Mouse (Mus musculus) gastrocnemius, adult 2 months (tissue): ENCODE measurements around the gene Stx16. TPM values are rescaled to one million over a fixed set of nuclear protein-coding genes. Genes with fewer than 3 reads are reported as not detected.
A peak's percentile ranks its signal among the peaks of the same experiment; 100 is the strongest.

Source experiments
- DNase-seq: peaks from one replicate; pipeline ENCODE4 v3.0.0; 2022
- H3K27ac ChIP-seq: fragments of 200-600 bp; 2 replicates; pipeline ENCODE4 v1.8.1; 2022; ENCODE audit warnings: mild to moderate bottlenecking
- H3K4me3 ChIP-seq: fragments of 200-600 bp; 2 replicates; pipeline ENCODE4 v1.8.1; 2022; ENCODE audit warnings: mild to moderate bottlenecking, moderate library complexity
- CTCF ChIP-seq: fragments of 200-600 bp; IDR thresholded peaks from 2 replicates; pipeline ENCODE4 v1.8.1; 2022; ENCODE audit warnings: antibody characterized with exemption, mild to moderate bottlenecking, moderate library complexity
- intact Hi-C: fragments of 180-260 bp; cut with DNase I; formaldehyde crosslinking; loops from one replicate; pipeline ENCODE4 v1.15.1; 2025
- total RNA-seq, 2 experiments: library from RNA; stranded (reverse); gene quantifications; 2 replicates each; pipeline ENCODE4 v1.2.3; 2021

The Stx16 gene
- total RNA-seq, 2 experiments from 2014 or later = 19.9 to 21.1 TPM

DNA sequence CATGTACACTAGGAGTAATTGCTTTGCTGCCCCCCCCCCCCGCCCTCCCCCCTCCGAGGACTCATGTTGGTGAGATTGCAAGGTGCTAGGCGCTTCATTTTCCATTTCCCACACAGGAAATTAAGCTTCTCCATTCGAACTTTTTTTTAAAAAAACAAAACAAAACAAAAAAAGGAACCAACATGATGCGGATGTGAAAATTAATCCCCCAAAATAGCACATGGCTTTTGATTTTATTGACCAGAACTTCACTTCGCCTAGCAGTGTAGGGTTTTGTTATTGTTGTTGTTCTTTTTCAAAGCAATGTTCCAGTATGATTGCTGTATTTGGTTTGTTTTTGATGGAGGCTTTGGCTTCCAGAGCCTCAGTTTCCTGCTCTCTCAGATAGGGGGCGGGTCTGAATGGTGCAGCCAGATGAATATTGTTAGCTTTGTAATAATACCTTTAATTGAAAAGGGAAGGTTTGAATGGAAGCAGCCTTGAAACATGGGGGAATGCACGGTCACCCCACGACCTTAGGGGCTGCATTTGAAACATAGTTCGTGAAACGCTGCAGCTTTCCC is 1.7 kb downstream of the Stx16 start:
- no peak for DNase-seq
- H3K4me3 ChIP-seq = peak overlapping the region; percentile 96
- H3K27ac ChIP-seq = peak overlapping the region; percentile 57
- intact Hi-C loops = loop anchor here (2.0 to 10.0 kb wide), 5 partner anchors 33 to 491 kb away; partner anchors contain the start of genes Npepl1 and Rab22a
- 0 out of 2 replicates have a peak, but pooled peaks have one; percentile 2 for TF ChIP-seq CTCF

DNA sequence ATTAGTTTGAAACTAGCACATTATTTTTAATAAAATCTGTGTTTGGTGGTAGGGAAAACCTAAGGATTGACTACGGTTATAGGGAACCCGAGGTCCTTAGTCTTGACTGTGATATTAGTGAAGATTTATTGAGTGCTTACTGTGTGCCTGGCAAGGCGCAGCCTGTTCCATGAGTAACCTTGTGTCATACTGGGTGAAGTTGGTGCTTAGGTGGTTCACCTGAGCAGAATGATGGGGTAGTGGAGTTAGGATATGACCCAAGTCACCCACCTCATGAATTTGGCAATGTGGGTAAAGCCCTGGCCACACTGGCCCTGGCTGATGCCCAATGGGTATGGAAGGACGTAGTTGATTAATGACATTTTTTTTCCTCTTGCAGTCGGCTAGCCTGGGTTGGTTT is 5.7 kb downstream of the Stx16 start:
- H3K4me3 ChIP-seq = no peak overlapping the region; the same call in 1 of the 2 replicates
- no peak for DNase-seq
- H3K27ac ChIP-seq = peak overlapping the region; percentile 56
- no peak for TF ChIP-seq CTCF
- intact Hi-C loops = no loop called here

DNA sequence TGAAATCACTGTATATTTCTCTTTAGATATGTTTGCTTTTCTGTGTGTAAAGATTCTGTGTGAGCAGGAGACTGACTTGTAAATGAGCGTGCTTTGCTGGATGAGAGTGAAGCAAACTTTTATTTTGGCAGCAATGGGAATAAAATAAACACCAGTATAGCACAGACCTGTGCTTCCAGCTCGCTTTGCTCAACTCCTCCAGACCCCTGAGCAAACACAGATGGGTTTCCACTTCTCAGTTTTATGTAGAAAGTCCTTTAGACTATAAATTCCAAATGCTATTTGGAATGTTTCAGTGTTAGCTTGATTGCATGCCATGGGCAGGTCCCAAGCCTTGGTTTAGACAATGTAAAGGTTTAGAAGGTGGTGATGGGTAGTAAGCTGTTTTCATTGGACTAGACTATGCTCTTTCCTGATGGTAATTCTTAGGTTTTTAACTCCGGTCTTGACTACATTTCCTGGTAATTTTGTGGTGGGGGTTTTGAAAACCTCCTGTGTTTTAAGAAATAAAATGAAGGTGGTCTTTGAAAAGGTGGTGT is 6.3 kb downstream of the Stx16 start:
- Histone ChIP-seq H3K27ac (peak overlapping the region; percentile 56), H3K4me3 (0 out of 2 replicates have a peak overlapping the region, but pooled peaks have one; percentile 4)
- no peak for DNase-seq
- TF ChIP-seq CTCF = no peak
- intact Hi-C loops = no loop called here

DNA sequence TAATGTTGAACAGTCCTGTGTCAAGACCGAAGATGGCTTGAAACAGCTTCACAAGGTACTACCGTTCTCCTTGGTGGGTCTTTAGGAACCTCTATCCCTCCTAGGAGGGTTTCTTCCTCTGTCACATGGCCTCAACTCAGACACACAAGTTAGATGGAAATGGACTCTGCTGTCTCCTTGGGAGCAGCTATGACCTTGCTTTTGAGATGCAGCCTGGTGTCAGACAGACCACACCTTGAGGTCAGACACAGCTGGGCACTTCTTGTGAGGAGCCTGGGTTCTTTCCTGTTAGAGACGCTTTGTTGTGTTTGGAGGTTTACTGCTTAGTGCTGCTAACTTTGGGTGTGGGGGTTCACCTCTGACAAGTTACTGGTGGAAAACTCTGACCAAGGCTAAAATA is 19.0 kb downstream of the Stx16 start:
- no peak for TF ChIP-seq CTCF
- Histone ChIP-seq H3K27ac (no peak overlapping the region), H3K4me3 (no peak overlapping the region)
- DNase-seq = peak; percentile 1
- intact Hi-C loops = no loop called here

DNA sequence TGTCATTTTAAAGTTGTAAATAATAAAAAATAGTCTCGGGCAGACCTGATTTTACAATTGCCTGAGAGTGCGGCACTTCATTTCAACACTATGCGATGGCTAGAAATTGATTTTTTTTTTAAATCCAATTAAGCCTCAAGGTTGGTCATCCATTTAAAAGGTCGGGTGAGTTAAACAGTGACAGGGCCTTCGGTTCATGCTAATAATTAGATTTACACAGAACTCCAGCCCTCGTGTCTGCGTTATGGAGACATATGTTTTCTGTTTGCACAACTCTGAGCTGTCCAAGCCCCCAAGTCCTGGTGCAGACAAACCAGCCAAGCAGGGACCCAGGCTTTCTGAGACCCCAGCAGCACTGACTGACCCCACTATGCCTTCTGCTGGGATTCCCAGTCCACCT is 26.3 kb downstream of the Stx16 start:
- DNase-seq = no peak
- Histone ChIP-seq H3K27ac (no peak overlapping the region), H3K4me3 (no peak overlapping the region)
- no peak for TF ChIP-seq CTCF
- intact Hi-C loops = no loop called here

DNA sequence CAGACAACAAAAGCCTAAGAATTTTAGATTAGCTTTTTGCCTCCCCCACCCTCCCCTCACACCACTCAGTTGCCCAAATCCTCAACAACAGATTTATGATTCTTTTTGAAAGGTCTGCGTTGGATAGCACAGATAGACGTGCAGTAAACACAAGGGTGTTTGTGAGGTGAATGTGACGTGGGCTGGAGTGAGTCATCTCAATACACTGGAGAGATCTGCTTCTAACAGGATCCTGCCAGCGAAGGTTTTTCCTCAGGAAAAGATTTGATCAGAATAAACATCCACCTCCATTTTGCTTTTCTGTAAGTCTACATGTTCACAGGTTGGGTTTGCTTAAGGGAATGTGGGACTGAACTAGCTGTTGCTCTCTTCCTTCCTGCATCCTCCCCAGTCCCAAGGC is 27.4 kb downstream of the Stx16 start:
- Histone ChIP-seq H3K4me3 (no peak overlapping the region), H3K27ac (no peak overlapping the region)
- intact Hi-C loops = no loop called here
- peak; percentile 4 for DNase-seq
- TF ChIP-seq CTCF = no peak

DNA sequence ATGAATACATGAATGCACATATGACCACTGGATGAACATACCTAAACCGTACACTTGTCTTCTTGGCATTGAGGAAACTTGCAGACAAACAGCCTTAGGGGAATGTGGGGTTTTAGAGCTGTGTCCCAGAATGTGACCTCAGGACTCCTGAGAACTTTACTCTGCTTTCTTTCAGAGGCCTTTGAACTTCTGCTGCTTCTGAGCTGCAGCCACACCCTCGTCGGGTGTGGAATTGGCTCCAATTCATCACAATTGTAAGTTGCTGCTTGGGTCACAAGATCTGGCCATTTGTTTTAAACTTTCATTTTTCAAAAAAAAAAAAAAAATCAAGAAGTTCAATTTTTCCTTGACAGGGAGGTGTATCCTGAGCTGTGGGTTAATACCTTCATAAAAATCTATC is 31.3 kb downstream of the Stx16 start:
- TF ChIP-seq CTCF = no peak
- intact Hi-C loops = no loop called here
- H3K4me3 ChIP-seq = no peak overlapping the region
- no peak for DNase-seq
- H3K27ac ChIP-seq = no peak overlapping the region

DNA sequence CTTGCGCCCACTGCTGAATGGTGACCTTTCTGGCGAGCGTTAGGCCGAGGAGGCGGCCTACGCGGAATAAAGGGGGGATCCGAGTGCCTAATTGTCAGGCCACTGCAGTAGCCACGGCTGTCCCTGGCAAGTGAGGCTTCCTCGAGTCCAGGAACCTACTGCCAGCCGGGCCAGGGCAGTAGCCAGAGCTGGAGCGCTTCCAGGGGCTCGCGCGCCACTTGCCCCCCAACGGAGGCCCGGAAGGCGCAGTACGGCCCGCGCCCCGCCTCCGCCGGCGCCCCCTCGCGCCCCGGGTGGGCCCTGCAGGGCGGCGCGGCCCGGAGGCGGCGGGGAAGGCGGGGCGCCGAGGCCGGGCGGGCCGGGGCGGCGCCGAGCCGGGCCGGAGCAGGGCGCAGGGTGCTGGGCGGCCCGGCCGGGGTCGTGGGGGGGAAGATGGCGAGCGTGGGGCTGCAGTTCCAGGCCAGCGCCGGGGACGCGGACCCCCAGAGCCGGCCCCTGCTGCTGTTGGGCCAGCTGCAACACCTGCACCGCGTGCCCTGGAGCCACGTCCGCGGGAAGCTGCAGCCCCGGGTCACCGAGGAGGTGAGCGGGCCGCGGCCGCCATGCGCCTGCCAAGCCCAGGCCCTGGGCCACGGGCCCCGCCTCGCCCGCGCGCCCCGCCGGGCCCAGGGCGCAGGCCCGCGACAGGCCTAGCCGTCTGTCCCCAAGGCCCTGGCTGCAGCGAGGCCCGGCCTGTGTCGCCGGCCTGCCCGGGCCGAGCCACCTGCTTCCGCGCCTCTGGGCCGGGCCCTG is 34.1 kb downstream of the Stx16 start, which contains the start of gene Npepl1:
TSS of gene Npepl1 (plus strand) at position 359 of the 792 bp plus-strand sequence.
- peak; percentile 61 for TF ChIP-seq CTCF
- H3K4me3 ChIP-seq = peak within 1 kb of the TSS; percentile 91
- H3K27ac ChIP-seq = peak within 1 kb of the TSS; percentile 90
- intact Hi-C loops = loop anchor here (2.0 to 5.0 kb wide), 3 partner anchors 33 to 528 kb away; partner anchors contain the start of gene Stx16
- DNase-seq = peak; percentile 93

DNA sequence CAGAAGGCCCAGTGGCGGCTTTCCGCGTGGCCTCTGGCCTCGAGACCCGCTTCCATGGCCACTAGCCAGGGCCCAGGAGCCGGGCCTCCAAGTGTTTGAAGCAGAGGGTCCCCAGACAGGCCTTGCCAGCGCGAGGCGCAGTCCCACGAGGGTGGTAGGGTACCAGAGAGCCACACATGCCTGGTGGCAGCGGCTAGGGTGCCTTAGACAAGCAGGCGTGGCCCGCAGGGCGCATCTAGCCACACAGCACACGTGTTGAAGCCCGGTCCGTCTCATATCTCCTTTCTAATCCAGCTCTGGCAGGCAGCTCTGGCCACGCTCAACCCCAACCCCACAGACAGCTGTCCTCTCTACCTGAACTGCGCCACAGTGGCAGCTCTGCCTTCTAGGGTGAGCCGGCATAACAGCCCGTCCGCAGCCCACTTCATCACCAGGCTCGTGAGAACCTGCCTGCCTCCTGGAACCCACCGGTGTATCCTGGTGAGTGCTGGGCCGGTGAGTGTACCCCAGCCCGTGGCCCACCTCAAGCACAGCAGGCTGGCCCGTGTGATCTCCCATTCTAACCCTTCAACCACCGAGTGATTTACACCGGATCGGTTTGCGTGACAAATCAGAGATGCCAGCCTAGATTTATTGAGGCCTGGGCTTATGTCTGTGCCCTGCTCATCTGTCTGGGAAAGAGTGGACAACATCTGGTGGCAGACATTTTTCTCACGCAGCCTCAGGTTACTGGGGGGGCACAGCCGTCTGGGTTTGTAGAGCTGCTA is 34.9 kb downstream of the Stx16 start:
- peak; percentile 78 for DNase-seq

DNA sequence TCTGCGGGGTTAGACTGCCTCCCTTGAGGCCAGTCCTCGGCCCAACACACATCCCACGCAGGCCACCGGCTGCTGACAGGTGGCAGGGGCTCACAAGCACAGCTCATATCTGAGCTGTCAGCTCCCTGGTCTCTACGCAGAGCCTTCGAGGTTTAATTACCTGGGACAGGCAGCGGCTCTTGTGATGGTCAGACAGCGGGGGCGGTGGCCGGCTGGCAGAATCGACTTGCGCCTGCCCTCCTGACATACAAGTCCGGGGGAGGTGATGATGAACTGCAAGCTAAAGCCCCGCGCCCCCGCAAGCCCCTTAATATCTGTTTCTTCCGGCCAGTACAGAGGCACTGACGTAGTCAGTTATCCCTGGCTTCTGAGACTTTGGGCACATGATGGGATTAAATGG is 36.8 kb downstream of the Stx16 start:
- no peak for TF ChIP-seq CTCF
- intact Hi-C loops = loop anchor here (5.0 kb wide), 2 partner anchors 301 to 531 kb away; no protein-coding TSS in a partner anchor
- Histone ChIP-seq H3K27ac (no peak overlapping the region), H3K4me3 (no peak overlapping the region)
- no peak for DNase-seq

More for the DNA sequence above, 34.9 kb downstream of the Stx16 start:
- Histone ChIP-seq H3K27ac (peak overlapping the region; percentile 90), H3K4me3 (peak overlapping the region; percentile 91)
- intact Hi-C loops = loop anchor here (2.0 to 5.0 kb wide), 3 partner anchors 34 to 529 kb away; partner anchors contain the start of gene Stx16
- TF ChIP-seq CTCF = no peak

DNA sequence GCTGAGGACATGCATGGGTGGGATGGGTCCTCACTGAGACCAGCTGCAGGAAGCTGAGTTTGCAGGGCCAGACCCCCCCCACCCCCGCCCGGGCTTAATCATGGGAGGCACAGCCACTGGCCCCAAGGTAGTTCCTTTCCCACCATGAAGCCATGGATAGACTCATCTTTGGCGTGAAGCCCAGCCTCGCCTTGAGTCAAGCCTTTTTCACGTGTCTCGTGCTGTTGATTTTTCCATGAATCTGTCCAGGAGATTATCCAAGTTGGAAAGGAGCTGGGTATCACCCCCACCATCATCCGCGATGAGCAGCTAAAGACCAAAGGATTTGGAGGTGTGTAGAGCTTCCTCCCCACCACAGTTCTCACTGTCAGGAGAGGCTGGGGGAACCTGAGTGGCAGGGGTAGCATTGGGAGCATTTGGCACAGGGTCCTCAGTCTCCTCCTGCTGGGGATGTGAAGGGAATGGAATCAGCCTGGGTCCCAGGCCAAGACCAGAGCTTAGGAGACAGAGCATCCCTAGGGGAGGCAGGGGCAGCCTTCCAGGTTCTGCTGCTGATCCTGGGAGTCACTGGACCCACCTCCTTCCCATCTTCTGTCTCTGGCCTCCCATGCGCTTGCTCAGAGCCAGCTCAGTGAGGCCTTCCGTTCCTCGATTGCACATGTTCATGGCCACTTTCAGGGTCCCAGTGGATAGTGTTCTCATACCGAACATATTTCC is 38.2 kb downstream of the Stx16 start:
- H3K4me3 ChIP-seq = no peak overlapping the region
- DNase-seq = peak; percentile 76
- H3K27ac ChIP-seq = peak overlapping the region; percentile 56
- TF ChIP-seq CTCF = no peak
- intact Hi-C loops = loop anchor here (5.0 kb wide), 2 partner anchors 302 to 532 kb away; no protein-coding TSS in a partner anchor
